ENCODE assay signal across 14 mouse cellular contexts in the genomic region with DNA sequence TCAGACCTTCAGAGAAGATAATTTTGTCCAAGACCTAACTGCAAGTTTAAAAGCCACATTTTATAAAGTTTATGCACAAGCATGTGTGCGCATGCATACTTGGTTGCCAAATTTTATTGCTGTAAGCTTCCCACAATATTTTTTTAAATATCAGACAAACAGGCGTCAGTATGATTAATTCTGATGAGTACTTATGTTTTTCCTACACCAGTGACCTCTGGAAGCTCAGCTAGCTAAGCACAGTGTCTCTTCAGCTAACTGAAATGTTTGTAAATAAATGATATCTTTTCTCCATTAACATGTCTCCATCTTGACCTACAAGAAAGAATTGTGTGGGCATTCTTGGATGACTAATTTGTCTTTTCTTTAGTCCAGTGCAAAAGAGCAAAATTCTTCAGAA.
"Had no signal": no experiment of that assay in that cellular context is flagged by ENCODE, and none has a peak within 500 bp of the region (broad histone marks: within the 10 kb centered on the region; RNA-seq: fewer than 3 reads in every experiment).

No protein-coding gene starts in this region.

- H3K4me2 ChIP-seq: liver, embryonic 13.5 days; midbrain, embryonic 13.5 days had no signal

- H3K4me3 ChIP-seq: left cerebral cortex, adult 2 months; liver, embryonic 13.5 days; megakaryocyte, embryonic 14.5 days; midbrain, embryonic 10.5 days; midbrain, embryonic 13.5 days had no signal

- H3K9me3 ChIP-seq: liver, embryonic 13.5 days; megakaryocyte, embryonic 14.5 days; midbrain, embryonic 10.5 days; midbrain, embryonic 13.5 days had no signal

- H3K27ac ChIP-seq: left cerebral cortex, adult 2 months; liver, embryonic 13.5 days; midbrain, embryonic 10.5 days; midbrain, embryonic 13.5 days had no signal

- H3K4me1 ChIP-seq: liver, embryonic 13.5 days; midbrain, embryonic 10.5 days; midbrain, embryonic 13.5 days had no signal

- DNase-seq: kidney, adult 18-20 months; kidney, adult 9 months; kidney, postnatal 10 days; kidney, postnatal 36 days; layer of hippocampus, postnatal 36 days; liver, embryonic 13.5 days; right cerebral cortex, postnatal 14 days; right cerebral cortex, postnatal 4 days; thymus, postnatal 25 days had no signal

- H3K36me3 ChIP-seq: liver, embryonic 13.5 days; midbrain, embryonic 10.5 days; midbrain, embryonic 13.5 days had no signal

- H3K9ac ChIP-seq: liver, embryonic 13.5 days; midbrain, embryonic 13.5 days had no signal

- H3K27me3 ChIP-seq: liver, embryonic 13.5 days; megakaryocyte, embryonic 14.5 days; midbrain, embryonic 13.5 days had no signal

- ATAC-seq: midbrain, embryonic 13.5 days; midbrain, embryonic 16.5 days had no signal
